Mouse (Mus musculus): Measurements from ENCODE around the gene Fancd2. TPM values are rescaled to one million over a fixed set of nuclear protein-coding genes. Genes with fewer than 3 reads are reported as not detected.
A peak's percentile ranks its signal among the peaks of the same experiment; 100 is the strongest.

Gene Fancd2
- polyA plus RNA-seq, 1 experiment from 2014 or later: 1.2 TPM

DNA sequence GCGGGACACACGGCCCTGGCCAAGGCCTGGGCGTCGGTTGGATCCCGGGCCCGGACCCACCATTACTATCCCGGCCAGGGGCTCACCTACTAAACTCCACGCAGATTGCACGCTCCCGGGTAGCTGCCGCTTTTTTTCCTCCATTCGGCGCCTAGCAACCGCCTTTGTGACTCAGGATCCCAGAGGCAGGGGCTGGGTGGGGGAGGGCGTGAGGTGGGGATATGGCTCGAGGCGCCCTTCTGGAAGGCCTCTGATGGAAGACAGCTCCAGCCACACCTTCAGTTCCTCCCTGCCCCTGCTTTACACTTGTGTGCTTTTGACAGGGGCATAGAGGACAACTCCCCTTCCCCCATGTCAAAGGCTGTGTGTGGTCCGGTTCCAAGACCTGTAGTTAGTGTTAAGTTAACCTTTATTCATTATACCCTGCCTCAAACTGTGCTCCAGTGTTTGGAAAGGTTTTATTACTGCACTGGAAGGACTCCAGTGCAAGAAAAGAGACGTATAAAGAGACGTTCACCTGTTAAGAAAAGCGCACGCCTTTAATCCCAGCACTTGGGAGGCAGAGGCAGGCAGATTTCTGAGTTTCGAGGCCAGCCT is 69.2 kb downstream of the Fancd2 start, which contains the start of gene Fancd2os:
Gene Fancd2os, minus strand, starts transcription at position 173 of the 597 bp plus-strand sequence.
- no peak within 1 kb of the TSS for H3K4me2 ChIP-seq (ENCODE audit: low read depth, low read length)
- WGBS: 32% methylated on average over 23 of the region's 23 CpGs

DNA sequence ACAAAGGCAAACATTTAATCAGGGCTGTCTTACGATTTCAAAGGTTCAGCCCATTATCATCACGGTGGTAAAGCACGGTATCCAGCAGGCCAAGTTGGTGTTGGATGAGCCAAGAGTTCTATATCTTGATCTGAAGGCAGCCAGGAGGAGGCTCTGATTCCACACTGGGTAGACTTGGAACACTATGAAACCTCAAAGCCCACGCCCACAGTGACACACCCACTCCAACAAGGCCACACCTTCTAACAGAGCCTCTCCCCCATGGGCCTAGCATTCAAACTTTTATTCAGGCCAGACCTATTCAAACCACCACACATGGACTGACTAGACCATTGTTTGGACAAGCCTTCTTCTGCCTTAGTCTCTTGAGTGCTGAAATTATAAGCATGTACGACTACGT is 71.3 kb downstream of the Fancd2 start:
- WGBS: 93% methylated on average over 6 of the region's 6 CpGs
- no peak for ATAC-seq (ENCODE audit: low read depth)
- Histone ChIP-seq H3K4me3 (ENCODE audit: low read depth, low read length) (no peak overlapping the region), H3K9ac (replicated peaks; ENCODE audit: low read depth, low read length) (no peak overlapping the region), H3K36me3 (ENCODE audit: control insufficient read depth, insufficient read depth, low read length) (no peaks in the 10 kb centered on the region), H3K4me1 (ENCODE audit: control insufficient read depth, insufficient read depth, low read length) (peaks cover 16% of the 10 kb centered on the region), H3K9me3 (ENCODE audit: control insufficient read depth, low read length) (no peaks in the 10 kb centered on the region), H3K27me3 (ENCODE audit: control insufficient read depth, insufficient read depth, low read length) (no peaks in the 10 kb centered on the region), H3K4me2 (ENCODE audit: low read depth, low read length) (no peak overlapping the region), H3K27ac (ENCODE audit: low read depth, low read length) (no peak overlapping the region)

More for the DNA sequence above, 69.2 kb downstream of the Fancd2 start, which contains the start of gene Fancd2os:
- Histone ChIP-seq H3K9ac (replicated peaks; ENCODE audit: low read depth, low read length) (0 out of 2 replicates have a peak within 1 kb of the TSS, but pooled peaks have one; percentile 16), H3K27ac (ENCODE audit: low read depth, low read length) (no peak within 1 kb of the TSS), H3K27me3 (ENCODE audit: control insufficient read depth, insufficient read depth, low read length) (no peaks in the 10 kb centered on the region), H3K4me3 (ENCODE audit: low read depth, low read length) (no peak within 1 kb of the TSS), H3K36me3 (ENCODE audit: control insufficient read depth, insufficient read depth, low read length) (no peaks in the 10 kb centered on the region), H3K4me1 (ENCODE audit: control insufficient read depth, insufficient read depth, low read length) (peaks cover 6% of the 10 kb centered on the region), H3K9me3 (ENCODE audit: control insufficient read depth, low read length) (no peaks in the 10 kb centered on the region)
- ATAC-seq (ENCODE audit: low read depth): no peak

- peaks cover 16% of the 10 kb centered on the region for H3K4me1 ChIP-seq (ENCODE audit: control insufficient read depth, insufficient read depth, low read length)
- peak overlapping the region; percentile 94 for H3K4me3 ChIP-seq (ENCODE audit: low read depth, low read length)
- peak overlapping the region; percentile 82 for H3K4me2 ChIP-seq (ENCODE audit: low read depth, low read length)
- no peaks in the 10 kb centered on the region for H3K27me3 ChIP-seq (ENCODE audit: control insufficient read depth, insufficient read depth, low read length)
- H3K27ac ChIP-seq (ENCODE audit: low read depth, low read length): peak overlapping the region; percentile 77
- ATAC-seq (ENCODE audit: low read depth): no peak
- H3K9me3 ChIP-seq (ENCODE audit: control insufficient read depth, low read length): no peaks in the 10 kb centered on the region
- WGBS: 51% methylated on average over 12 of the region's 12 CpGs
- no peaks in the 10 kb centered on the region for H3K36me3 ChIP-seq (ENCODE audit: control insufficient read depth, insufficient read depth, low read length)
- H3K9ac ChIP-seq (replicated peaks; ENCODE audit: low read depth, low read length): peak overlapping the region; percentile 89
These were observed 72.5 kb downstream of the Fancd2 start for GRCm38 (mm10) chr6:113603993-113604392.

DNA sequence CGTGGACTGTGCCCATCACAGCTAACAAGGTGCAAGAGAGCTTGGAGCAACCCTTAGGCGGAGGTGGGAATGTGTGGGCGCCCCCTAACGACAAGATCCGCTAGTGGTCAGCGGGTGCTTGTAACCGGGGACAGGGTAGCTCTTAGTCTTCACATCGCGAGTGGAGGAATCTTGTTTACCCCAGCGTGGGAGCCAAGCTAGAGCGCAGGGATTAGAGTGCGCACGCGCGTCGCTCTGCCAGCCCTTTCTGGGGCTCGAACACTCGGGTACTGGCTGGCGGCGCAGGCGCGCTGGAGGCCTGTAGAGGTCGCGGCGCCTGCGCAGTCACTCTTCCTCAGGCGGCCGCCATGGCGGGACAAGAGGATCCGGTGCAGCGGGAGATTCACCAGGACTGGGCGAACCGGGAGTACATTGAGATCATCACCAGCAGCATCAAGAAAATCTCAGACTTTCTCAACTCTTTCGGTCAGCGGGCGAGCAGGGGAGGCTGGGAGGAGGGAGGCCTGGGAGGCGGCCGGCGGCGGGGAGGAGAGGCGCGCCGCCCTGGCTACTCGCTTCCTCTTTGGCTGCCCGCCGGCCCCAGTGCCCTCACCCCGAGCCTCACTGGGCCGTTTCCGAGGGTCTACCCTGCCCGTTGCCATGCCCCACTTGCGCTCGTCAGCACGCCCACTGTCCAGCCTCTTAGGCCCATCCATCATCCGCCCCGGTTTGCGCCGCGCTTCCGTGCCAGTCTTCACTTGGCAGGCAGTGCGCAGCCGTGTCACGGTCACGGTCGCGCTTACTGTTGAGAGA is 73.1 kb downstream of the Fancd2 start, which contains the start of gene Brk1:
Gene Brk1, plus strand, starts transcription at position 341 of the 792 bp plus-strand sequence.
- Histone ChIP-seq H3K9ac (replicated peaks; ENCODE audit: low read depth, low read length) (peak within 1 kb of the TSS; percentile 89), H3K4me2 (ENCODE audit: low read depth, low read length) (peak within 1 kb of the TSS; percentile 82), H3K4me1 (ENCODE audit: control insufficient read depth, insufficient read depth, low read length) (peaks cover 16% of the 10 kb centered on the region), H3K36me3 (ENCODE audit: control insufficient read depth, insufficient read depth, low read length) (no peaks in the 10 kb centered on the region), H3K27ac (ENCODE audit: low read depth, low read length) (peak within 1 kb of the TSS; percentile 77), H3K9me3 (ENCODE audit: control insufficient read depth, low read length) (no peaks in the 10 kb centered on the region), H3K4me3 (ENCODE audit: low read depth, low read length) (peak within 1 kb of the TSS; percentile 94), H3K27me3 (ENCODE audit: control insufficient read depth, insufficient read depth, low read length) (no peaks in the 10 kb centered on the region)
- WGBS: under 1% methylated on average over 63 of the region's 65 CpGs
- peak; percentile 95 for ATAC-seq (ENCODE audit: low read depth)

DNA sequence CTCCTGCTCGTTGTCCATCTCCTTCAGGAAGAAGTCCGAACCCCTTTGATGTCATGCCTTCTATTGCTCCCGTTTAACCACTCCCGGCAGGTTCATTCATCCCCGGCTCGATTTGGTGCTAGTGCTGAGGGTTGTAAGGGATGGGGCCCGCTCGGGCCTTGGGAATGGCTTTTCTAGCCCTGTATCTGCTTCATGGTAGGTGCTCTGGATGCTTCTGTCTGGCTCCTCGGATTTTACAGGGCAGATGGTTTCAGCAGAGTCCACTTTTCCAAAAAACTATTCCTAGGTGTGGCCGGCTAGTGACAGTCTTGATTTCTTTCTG is 73.7 kb downstream of the Fancd2 start:
- H3K9ac ChIP-seq (replicated peaks; ENCODE audit: low read depth, low read length): peak overlapping the region; percentile 89
- H3K27ac ChIP-seq (ENCODE audit: low read depth, low read length): peak overlapping the region; percentile 77
- H3K27me3 ChIP-seq (ENCODE audit: control insufficient read depth, insufficient read depth, low read length): no peaks in the 10 kb centered on the region
- H3K4me3 ChIP-seq (ENCODE audit: low read depth, low read length): peak overlapping the region; percentile 94
- no peaks in the 10 kb centered on the region for H3K9me3 ChIP-seq (ENCODE audit: control insufficient read depth, low read length)
- H3K36me3 ChIP-seq (ENCODE audit: control insufficient read depth, insufficient read depth, low read length): no peaks in the 10 kb centered on the region
- 6% methylated on average over 10 of the region's 10 CpGs for WGBS
- H3K4me1 ChIP-seq (ENCODE audit: control insufficient read depth, insufficient read depth, low read length): peaks cover 16% of the 10 kb centered on the region
- peak; percentile 25; the same call in 1 of the 2 replicates for ATAC-seq (ENCODE audit: low read depth)
- peak overlapping the region; percentile 82 for H3K4me2 ChIP-seq (ENCODE audit: low read depth, low read length)

DNA sequence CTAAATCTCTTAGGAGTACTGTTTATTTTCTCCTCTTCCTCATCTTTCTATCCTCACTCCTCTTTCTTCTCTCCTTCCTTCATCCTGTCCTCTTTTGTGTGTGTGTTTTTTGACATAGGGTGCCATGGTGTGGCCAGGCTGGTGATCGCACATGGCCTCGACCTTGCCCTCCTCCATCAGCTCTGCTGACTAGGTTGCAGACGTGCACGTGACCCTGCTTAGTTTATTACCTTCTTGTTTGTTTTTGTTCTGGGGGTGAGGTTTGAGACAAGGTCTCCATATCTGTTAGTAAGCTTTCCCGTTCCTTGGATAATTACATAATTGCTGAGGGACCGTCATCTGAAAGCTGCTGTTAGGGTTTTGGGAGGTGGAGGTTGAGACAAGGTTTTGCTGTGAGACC is 77.4 kb downstream of the Fancd2 start:
- Histone ChIP-seq H3K4me3 (ENCODE audit: low read depth, low read length) (no peak overlapping the region), H3K36me3 (ENCODE audit: control insufficient read depth, insufficient read depth, low read length) (no peaks in the 10 kb centered on the region), H3K27me3 (ENCODE audit: control insufficient read depth, insufficient read depth, low read length) (no peaks in the 10 kb centered on the region), H3K27ac (ENCODE audit: low read depth, low read length) (no peak overlapping the region), H3K9me3 (ENCODE audit: control insufficient read depth, low read length) (no peaks in the 10 kb centered on the region), H3K4me1 (ENCODE audit: control insufficient read depth, insufficient read depth, low read length) (peaks cover 16% of the 10 kb centered on the region), H3K4me2 (ENCODE audit: low read depth, low read length) (no peak overlapping the region), H3K9ac (replicated peaks; ENCODE audit: low read depth, low read length) (no peak overlapping the region)
- ATAC-seq (ENCODE audit: low read depth): no peak
- WGBS: 84% methylated on average over 6 of the region's 6 CpGs

DNA sequence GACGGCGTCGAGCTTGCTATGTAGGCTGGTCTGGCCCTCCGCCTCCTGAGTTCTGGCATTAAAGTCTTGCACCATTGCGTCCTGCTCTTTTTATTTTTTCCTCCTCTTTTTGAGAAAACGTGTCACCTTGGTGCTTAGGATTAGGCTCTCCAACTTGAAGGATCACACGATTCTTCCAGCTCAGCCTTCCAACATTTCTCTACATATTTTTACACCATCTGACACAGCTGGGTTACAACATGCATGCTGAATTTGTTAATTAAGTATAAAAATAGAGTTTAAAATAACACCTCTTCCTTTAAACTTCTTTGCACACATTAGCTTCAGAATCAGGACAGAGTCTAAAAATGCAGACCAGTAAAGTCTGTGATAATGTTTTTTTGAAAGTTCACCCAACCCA is 77.8 kb downstream of the Fancd2 start:
- ATAC-seq (ENCODE audit: low read depth): no peak
- no peaks in the 10 kb centered on the region for H3K9me3 ChIP-seq (ENCODE audit: control insufficient read depth, low read length)
- no peak overlapping the region for H3K27ac ChIP-seq (ENCODE audit: low read depth, low read length)
- H3K4me1 ChIP-seq (ENCODE audit: control insufficient read depth, insufficient read depth, low read length): peaks cover 13% of the 10 kb centered on the region
- H3K4me2 ChIP-seq (ENCODE audit: low read depth, low read length): no peak overlapping the region
- no peaks in the 10 kb centered on the region for H3K27me3 ChIP-seq (ENCODE audit: control insufficient read depth, insufficient read depth, low read length)
- H3K36me3 ChIP-seq (ENCODE audit: control insufficient read depth, insufficient read depth, low read length): peaks cover 3% of the 10 kb centered on the region; the same call in 1 of the 2 replicates
- no peak overlapping the region for H3K4me3 ChIP-seq (ENCODE audit: low read depth, low read length)
- no peak overlapping the region for H3K9ac ChIP-seq (replicated peaks; ENCODE audit: low read depth, low read length)
- 94% methylated on average over 7 of the region's 7 CpGs for WGBS

GRCm38 (mm10) chr6:113612258-113612969 is 80.9 kb downstream of the Fancd2 start:
- H3K36me3 ChIP-seq (ENCODE audit: control insufficient read depth, insufficient read depth, low read length): peaks cover 19% of the 10 kb centered on the region
- H3K4me2 ChIP-seq (ENCODE audit: low read depth, low read length): no peak overlapping the region
- H3K27ac ChIP-seq (ENCODE audit: low read depth, low read length): no peak overlapping the region
- no peak overlapping the region for H3K4me3 ChIP-seq (ENCODE audit: low read depth, low read length)
- H3K9ac ChIP-seq (replicated peaks; ENCODE audit: low read depth, low read length): no peak overlapping the region
- 95% methylated on average over 8 of the region's 8 CpGs for WGBS
- H3K27me3 ChIP-seq (ENCODE audit: control insufficient read depth, insufficient read depth, low read length): no peaks in the 10 kb centered on the region
- no peak for ATAC-seq (ENCODE audit: low read depth)
- H3K9me3 ChIP-seq (ENCODE audit: control insufficient read depth, low read length): no peaks in the 10 kb centered on the region
- no peaks in the 10 kb centered on the region for H3K4me1 ChIP-seq (ENCODE audit: control insufficient read depth, insufficient read depth, low read length)

Measured in neural tube, embryonic 14.5 days (tissue).